Mouse (Mus musculus) spleen, postnatal 10 days (tissue): Measurements from ENCODE around the gene Gpr174.
"Not testable (repeated sequence)": the region's sequence is repeated elsewhere in the genome, so short reads cannot be mapped to it uniquely, and the experiment has no call there.

ENCODE experiments used
- DNase-seq, 2 experiments: peaks; one replicate each; pipeline ENCODE4 v3.0.0; 2021 to 2022; ENCODE audit warnings: low spot score in 2 of 2

Gene Gpr174

GRCm38 (mm10) chrX:107255486-107256227 lies at the start of gene Gpr174:
Gene Gpr174, plus strand, starts transcription at chrX:107255878.
- no peak for DNase-seq

DNA sequence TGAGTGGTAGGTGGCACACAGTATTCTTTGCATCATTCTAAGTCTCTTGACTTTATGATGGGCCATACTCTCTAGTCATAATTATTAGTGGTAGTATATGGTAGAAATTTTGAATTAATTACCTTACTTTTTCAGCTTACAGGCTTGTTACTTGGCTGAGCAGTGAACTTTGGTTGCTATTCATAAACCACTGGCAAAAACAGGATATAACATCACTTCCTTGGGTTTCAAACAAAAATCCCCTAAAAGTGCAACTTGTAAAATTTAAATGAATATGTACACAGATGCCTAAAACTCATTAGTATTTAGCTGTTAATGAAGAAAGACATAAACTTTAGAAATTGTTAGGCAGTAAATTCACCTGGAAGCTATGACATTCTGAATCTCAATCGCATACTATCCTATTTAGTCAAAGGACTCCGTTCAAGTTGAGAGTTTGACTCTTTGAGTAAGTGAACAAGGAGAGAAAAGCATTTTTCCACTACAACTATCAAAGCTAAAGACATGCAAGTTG lies 38.0 kb upstream of the Gpr174 start:
- no peak for DNase-seq

GRCm38 (mm10) chrX:107224846-107225245 lies 30.8 kb upstream of the Gpr174 start:
- no peak for DNase-seq

- peak in 1 of 2 experiments; percentile 16 for DNase-seq
These were observed 24.5 kb upstream of the Gpr174 start for GRCm38 (mm10) chrX:107231214-107231613.

- no peak for DNase-seq
These were observed 21.0 kb upstream of the Gpr174 start for GRCm38 (mm10) chrX:107234655-107235054.

DNA sequence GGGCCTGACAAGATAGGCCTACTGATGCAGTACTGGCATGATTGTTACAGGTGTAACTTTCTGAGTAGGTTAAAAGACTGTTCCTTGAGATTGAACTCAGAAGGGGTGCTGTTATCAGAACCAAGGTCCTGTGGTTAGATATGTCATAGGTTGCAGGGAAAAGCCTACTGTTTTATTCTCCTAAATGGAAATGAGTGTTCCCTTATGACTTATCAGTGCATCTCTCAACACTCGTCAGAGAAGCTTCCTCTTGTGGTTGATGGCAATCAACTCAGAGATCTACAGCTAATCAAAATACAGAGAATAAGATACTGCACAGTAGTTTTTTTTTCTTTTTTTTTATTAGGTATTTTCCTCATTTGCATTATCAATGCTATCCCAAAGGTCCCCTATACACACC lies 19.2 kb upstream of the Gpr174 start:
- DNase-seq: no peak

GRCm38 (mm10) chrX:107250390-107250789 lies 5.3 kb upstream of the Gpr174 start:
- DNase-seq: peak in 1 of 2 experiments; percentile 12

- DNase-seq: no peak
These were observed 8.9 kb downstream of the Gpr174 start for GRCm38 (mm10) chrX:107264619-107265018.

DNA sequence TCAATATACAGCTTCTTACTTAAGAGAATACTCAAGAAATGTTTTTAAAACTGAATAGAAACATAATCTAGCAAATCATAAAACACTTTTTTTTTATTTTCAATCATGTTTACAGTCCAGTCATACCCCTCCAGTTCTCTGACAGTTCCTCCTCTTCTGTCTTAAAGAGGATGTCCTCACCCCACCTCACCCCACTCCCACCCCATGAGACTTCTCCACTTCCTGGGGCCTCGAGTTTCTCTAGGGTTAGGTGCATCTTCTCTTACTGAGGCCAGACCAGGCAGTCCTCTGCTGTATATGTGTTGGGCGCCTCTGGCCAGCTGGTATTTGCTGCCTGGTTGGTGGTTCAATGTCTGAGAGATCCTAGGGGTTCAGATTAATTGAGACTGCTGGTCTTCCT lies 21.9 kb downstream of the Gpr174 start:
- peak in 1 of 2 experiments; percentile 15 for DNase-seq

GRCm38 (mm10) chrX:107284211-107284610 lies 28.5 kb downstream of the Gpr174 start:
- no peak for DNase-seq

DNA sequence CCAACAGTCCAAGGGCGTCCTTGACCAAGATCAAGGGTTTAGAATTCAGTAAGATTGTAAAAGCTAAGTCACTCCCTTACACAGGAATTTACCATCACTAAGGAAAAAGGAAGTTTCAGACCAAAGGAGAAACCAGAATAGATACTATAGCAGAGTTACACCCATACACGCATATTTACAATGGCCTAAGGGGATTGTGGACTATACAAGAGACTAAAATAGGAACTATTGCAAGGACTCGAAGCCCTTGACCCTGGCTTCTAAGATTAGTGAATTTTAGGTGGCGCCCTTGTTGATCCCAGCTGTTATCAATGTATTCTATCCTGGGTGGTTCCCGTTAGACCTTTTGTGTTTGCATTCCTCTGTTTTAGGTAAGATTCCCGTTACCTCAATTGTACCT lies 42.2 kb downstream of the Gpr174 start:
- DNase-seq: not testable (repeated sequence)

DNA sequence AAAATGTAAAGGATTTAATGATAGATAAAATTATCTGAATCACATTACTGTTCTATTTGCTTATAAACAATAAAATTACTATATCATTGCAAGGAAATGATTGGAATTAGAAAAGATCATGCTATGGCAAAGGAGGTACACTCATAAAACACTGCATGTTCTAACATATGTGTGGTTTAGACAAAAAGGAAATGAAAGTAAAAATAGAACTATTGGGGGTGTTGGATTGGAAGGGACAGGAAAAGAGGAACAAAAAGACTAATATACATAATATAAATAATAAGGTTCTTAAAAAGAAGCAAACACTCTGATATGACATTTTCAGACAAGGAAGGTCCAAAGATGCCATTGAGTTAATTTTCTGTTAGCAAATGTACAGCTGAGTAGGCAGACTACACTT lies 43.1 kb downstream of the Gpr174 start:
- DNase-seq: no peak

GRCm38 (mm10) chrX:107306492-107306891 lies 50.8 kb downstream of the Gpr174 start:
- DNase-seq: no peak

DNA sequence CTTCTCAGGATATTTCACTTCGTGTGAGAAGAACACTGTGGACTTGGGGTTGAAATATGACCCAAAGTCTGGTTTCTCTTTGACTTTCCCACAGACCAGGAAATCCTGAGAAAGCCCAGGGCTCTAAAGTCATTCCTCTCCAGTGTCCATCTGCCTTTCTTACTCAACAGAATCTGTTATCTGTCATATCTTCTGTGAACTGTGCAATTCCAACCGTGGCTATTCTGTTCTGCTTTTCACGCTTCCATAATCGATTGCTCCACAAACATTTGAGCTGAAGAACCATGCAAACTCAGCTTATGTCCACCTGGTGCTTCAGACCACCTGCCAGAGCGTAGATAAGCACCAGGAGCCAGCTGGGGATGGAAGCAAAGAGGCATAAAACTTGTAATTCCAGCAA lies 56.9 kb downstream of the Gpr174 start:
- no peak for DNase-seq

GRCm38 (mm10) chrX:107325697-107326381 lies 70.2 kb downstream of the Gpr174 start:
- peak in 1 of 2 experiments; percentile 49 for DNase-seq

DNA sequence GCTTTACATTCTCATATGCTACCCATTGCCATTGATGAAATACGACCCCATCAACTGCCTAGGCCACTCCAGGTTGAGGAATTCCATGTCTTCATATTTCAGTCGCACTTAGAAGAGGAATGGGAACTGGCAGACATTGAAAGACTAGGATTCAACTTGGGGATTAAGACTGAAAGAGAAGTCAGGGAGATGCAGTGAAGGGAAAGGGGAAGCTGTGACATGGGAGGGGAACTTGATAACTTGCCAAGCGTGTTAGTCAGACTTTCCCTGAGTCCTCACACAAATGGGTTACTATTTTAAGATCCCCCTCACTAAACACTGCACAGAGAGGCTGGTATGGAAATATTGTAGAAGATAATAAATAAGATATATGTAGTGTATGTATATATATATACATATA lies 74.2 kb downstream of the Gpr174 start:
- no peak for DNase-seq

DNA sequence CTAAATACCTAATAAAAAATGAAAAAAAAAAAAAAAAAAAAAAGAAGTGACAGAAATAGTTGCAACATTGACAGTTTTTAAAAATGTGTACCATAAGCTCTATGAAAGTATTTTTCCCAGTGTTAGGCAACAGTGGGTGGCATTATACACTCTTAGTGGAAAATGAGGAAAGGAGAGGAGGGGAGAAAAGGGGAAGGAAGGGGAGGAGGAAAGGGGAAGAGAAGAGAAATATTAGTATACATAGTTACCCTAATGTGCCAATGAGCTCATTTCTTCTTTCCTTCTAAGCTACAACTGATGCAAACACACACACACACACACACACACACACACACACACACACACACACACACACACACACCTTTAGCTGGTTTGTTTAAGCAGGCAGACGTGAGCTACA lies 80.9 kb downstream of the Gpr174 start:
- DNase-seq: no peak

DNA sequence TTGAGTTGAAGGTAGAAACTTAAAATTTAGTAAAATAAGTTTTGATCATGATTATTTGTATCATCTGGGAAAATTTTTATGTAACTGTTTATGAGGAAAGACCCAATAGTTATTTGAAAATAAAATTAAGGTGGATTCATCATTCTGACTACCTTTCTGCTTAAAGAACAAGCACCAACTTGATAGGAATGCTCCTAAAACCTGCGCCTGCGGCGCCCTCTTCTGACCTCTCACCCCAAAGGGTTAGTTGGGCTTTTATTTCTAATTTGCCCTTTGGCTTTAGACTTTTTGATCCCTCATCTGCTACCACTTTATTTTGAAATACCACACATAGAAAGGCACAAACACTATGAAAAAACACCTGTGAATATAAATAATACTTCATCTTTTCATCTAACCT lies 86.3 kb downstream of the Gpr174 start:
- peak in 1 of 2 experiments; percentile 67 for DNase-seq
